Mouse (Mus musculus) limb, embryonic 15.5 days (tissue): ENCODE results near the gene Ap1g1. TPM values are rescaled to one million over a fixed set of nuclear protein-coding genes. Genes with fewer than 3 reads are reported as not detected.

Source experiments
- ATAC-seq: fragments of 200-750 bp; cut with Nextera tagmentation; 2 replicates; pipeline ENCODE4 v1.8.0; 2017; ENCODE audit warnings: low read depth, moderate TSS enrichment; ENCODE audit not compliant: insufficient number of reproducible peaks, low FRiP score, low TSS enrichment
- H3K27ac ChIP-seq: fragments of 300-500 bp; sonication (generic); 2 replicates; pipeline ENCODE4 v1.5.1; 2015; ENCODE audit warnings: moderate library complexity, mild to moderate bottlenecking, inconsistent platforms
- H3K27me3 ChIP-seq: fragments of 300-500 bp; sonication (generic); 2 replicates; pipeline ENCODE4 v1.6.1; 2015; ENCODE audit warnings: inconsistent platforms
- H3K36me3 ChIP-seq: fragments of 300-500 bp; sonication (generic); 2 replicates; pipeline ENCODE4 v1.6.1; 2015; ENCODE audit warnings: inconsistent platforms
- H3K4me1 ChIP-seq: fragments of 300-500 bp; sonication (generic); 2 replicates; pipeline ENCODE4 v1.6.1; 2015; ENCODE audit warnings: inconsistent platforms
- H3K4me2 ChIP-seq: fragments of 300-500 bp; sonication (generic); 2 replicates; pipeline ENCODE4 v1.6.1; 2015; ENCODE audit warnings: mild to moderate bottlenecking, inconsistent platforms
- H3K4me3 ChIP-seq: fragments of 300-500 bp; sonication (generic); 2 replicates; pipeline ENCODE4 v1.5.1; 2015; ENCODE audit warnings: mild to moderate bottlenecking, inconsistent platforms
- H3K9ac ChIP-seq: fragments of 300-500 bp; sonication (generic); 2 replicates; pipeline ENCODE4 v1.6.1; 2015; ENCODE audit warnings: inconsistent platforms
- H3K9me3 ChIP-seq: fragments of 300-500 bp; sonication (generic); 2 replicates; pipeline ENCODE4 v1.6.1; 2016; ENCODE audit warnings: inconsistent platforms
- WGBS: fragments of 180-500 bp; shearing (Covaris S2); methylation state at CpG from one replicate; pipeline ENCODE4 v1.1.7; 2015; 5-methylcytosine and 5-hydroxymethylcytosine counted together
- polyA plus RNA-seq: library from polyadenylated mRNA; unstranded; fragments of >200 nt; fragmentation: Nextera tagmentation; extraction: Ambion mirVana; gene quantifications from 2 replicates; pipeline ENCODE4 v1.2.1, GENCODE M21; 2015

The Ap1g1 gene
- polyA plus RNA-seq, 1 experiment from 2014 or later: 38.1 TPM

DNA sequence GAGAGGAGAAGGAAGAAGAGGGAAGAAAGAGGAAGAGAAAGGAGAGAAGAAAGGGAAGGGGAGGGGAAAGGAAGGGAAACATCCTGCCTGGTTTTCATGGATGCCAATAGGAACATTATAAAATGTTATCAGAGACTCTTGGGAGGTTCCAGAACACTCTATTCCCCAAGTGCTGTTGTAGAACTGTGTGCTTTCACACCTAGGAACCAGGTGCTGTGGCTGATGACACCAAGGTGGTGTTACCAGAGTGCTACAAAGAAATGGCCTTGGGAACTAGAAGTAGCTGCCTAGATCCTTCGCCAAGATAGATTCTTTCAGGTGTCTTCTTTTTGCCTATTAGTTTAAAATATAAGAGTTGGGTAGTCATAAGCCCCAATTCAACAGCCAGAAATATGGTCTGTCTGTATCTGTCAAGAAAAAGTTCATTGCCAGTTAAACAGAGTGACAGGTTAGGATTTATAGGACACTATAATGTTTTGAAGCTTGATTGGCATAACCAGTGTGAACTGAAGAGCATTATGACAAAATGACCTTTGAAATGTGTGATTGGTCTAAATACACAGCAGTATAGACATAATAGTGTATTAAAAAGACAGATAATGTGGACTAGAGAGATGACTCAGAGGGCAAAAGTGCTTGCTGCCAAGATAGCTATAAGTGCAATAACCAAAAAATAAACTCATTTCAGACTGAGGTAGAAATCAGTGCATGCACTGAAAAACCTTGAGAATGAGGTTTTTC, 126.7 kb downstream of the Ap1g1 start:
- H3K4me3 ChIP-seq: no peak overlapping the region
- no peaks in the 10 kb centered on the region for H3K9me3 ChIP-seq
- no peak overlapping the region for H3K27ac ChIP-seq
- H3K9ac ChIP-seq: no peak overlapping the region
- 94% methylated on average over 1 of the region's 1 CpGs for WGBS
- H3K4me2 ChIP-seq: no peak overlapping the region
- H3K36me3 ChIP-seq: peaks cover 44% of the 10 kb centered on the region
- no peak for ATAC-seq
- H3K27me3 ChIP-seq: no peaks in the 10 kb centered on the region
- H3K4me1 ChIP-seq: no peaks in the 10 kb centered on the region

DNA sequence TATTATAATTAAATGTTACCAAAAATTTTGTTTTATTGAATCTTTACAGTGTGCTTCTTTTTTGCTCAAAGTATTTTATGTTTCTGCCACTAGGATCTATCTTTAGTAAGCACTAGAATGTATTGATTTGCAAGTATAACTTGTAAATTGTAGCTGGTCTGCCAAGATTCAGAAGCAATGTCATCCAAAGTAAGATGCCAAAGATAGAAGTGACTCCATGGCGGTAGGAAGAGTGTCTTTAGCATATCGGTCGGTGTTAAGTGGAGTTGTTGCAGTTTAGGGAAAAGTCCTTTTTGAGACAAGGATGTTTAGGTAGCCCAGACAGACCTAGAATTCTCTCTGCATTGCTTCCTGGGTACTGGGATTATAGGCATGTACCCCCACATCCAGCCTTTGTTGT, 128.6 kb downstream of the Ap1g1 start:
- Histone ChIP-seq H3K4me2 (no peak overlapping the region), H3K4me3 (no peak overlapping the region), H3K9ac (no peak overlapping the region), H3K27me3 (no peaks in the 10 kb centered on the region), H3K4me1 (no peaks in the 10 kb centered on the region), H3K9me3 (no peaks in the 10 kb centered on the region), H3K36me3 (peaks cover 54% of the 10 kb centered on the region), H3K27ac (no peak overlapping the region)
- WGBS: 95% methylated on average over 3 of the region's 3 CpGs
- ATAC-seq: no peak

DNA sequence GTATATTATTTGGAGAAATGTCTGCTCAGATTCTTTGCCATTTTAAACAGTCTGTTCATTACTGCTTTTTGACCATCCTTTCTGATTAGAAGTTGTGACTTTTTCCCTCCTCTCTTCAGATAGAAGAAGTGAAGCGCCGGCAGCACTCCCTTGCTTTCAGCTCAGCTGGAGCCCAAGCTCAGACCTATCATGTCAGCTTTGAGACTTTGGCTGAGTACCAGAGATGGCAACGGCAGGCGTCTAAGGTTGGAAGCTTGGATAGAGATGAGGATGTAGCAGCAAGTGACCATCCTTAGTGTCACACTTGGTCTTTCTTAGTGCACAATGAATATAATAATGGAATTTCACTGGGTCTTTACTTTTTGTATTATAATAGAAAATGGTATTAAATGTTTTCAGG, 129.0 kb downstream of the Ap1g1 start:
- Histone ChIP-seq H3K4me1 (no peaks in the 10 kb centered on the region), H3K36me3 (peaks cover 59% of the 10 kb centered on the region), H3K27me3 (no peaks in the 10 kb centered on the region), H3K9me3 (no peaks in the 10 kb centered on the region), H3K4me3 (no peak overlapping the region), H3K27ac (no peak overlapping the region), H3K9ac (no peak overlapping the region), H3K4me2 (no peak overlapping the region)
- no peak for ATAC-seq
- 93% methylated on average over 4 of the region's 4 CpGs for WGBS

Other genes starting within 250 kb of the Ap1g1 start
- 22.4 TPM in 2 replicates for gene Dhx38, start 212.7 kb upstream of the Ap1g1 start, polyA plus RNA-seq
- gene Txnl4b, start 212.7 kb upstream of the Ap1g1 start, polyA plus RNA-seq: 22.0 and 23.8 TPM in 2 replicates
- 4.0 and 4.6 TPM in 2 replicates for gene Hp, start 199.4 kb upstream of the Ap1g1 start, polyA plus RNA-seq
- 37.7 and 41.8 TPM in 2 replicates for gene Dhodh, start 169.9 kb upstream of the Ap1g1 start, polyA plus RNA-seq
- 0.22 and 0.41 TPM in 2 replicates for gene Pkd1l3, start 164.0 kb upstream of the Ap1g1 start, polyA plus RNA-seq
- 145 and 153 TPM in 2 replicates for gene Ist1, start 85.3 kb upstream of the Ap1g1 start, polyA plus RNA-seq
- gene Zfp821, start 73.0 kb upstream of the Ap1g1 start, polyA plus RNA-seq: 20.9 and 23.7 TPM in 2 replicates
- gene Atxn1l, start 40.8 kb upstream of the Ap1g1 start, polyA plus RNA-seq: 6.4 and 7.6 TPM in 2 replicates
- gene Phlpp2, start 90.0 kb downstream of the Ap1g1 start, polyA plus RNA-seq: 2.6 and 2.7 TPM in 2 replicates
- 4.0 and 5.8 TPM in 2 replicates for gene Marveld3, start 183.6 kb downstream of the Ap1g1 start, polyA plus RNA-seq
- not detected in 2 replicates for gene Tat, start 211.9 kb downstream of the Ap1g1 start, polyA plus RNA-seq